Mouse (Mus musculus): ENCODE results near the gene Gm20547.

DNA sequence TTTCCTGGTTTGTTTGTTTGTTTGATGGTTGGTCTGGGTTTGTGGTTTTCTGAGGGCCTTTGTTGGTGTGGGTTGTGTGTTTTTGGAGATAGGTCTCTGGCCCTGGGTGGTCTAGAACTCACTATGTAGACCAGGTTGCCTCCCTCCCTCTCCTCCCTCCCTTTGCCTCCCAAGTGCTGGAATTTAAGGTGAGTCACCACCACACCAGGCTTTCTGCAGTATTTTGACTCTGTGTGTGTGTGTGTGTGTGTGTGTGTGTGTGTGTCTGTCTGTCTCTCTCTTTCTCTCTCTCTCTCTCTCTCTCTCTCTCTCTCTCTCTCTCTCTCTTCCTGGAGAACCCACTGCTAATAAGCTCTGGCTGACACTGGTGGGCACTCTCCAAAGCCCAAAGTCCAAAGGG is 676 bp downstream of the Gm20547 start:
- no peak for TF ChIP-seq CTCF (IDR thresholded peaks at IDR 0.05; ENCODE audit: low read depth)
- no peak for TF ChIP-seq EP300 (IDR thresholded peaks at IDR 0.05; ENCODE audit: low read depth)
